Mouse (Mus musculus) MEL (cell line): ENCODE results near the gene Rpp14.

Source experiments
- CTCF ChIP-seq, 3 experiments: IDR thresholded peaks in 2 of 3; conservative IDR thresholded peaks in 1 of 3; 2 replicates each; pipeline ENCODE4 v1.5.1; 2011 to 2012; ENCODE audit warnings: low read length in 3 of 3, low read depth in 2 of 3, mild to moderate bottlenecking in 2 of 3, improper control_type of control experiment in 1 of 3, inconsistent platforms in 1 of 3, mixed read lengths in 1 of 3, moderate library complexity in 1 of 3; ENCODE audit not compliant: control insufficient read depth in 1 of 3, insufficient read depth in 1 of 3, poor library complexity in 1 of 3, severe bottlenecking in 1 of 3
- EP300 ChIP-seq, 2 experiments: IDR thresholded peaks; 2 replicates each; pipeline ENCODE4 v1.6.1; 2011; ENCODE audit warnings: improper control_type of control experiment in 2 of 2, low read length in 2 of 2, low read depth in 1 of 2, mild to moderate bottlenecking in 1 of 2
- HCFC1 ChIP-seq: IDR thresholded peaks from 2 replicates; pipeline ENCODE4 v1.6.1; 2012; ENCODE audit warnings: low read depth, mild to moderate bottlenecking, inconsistent platforms, low read length, improper control_type of control experiment, moderate library complexity
- SMC3 ChIP-seq: IDR thresholded peaks from 2 replicates; pipeline ENCODE4 v1.6.1; 2011; ENCODE audit warnings: low read depth, low read length, improper control_type of control experiment
- ZC3H11A ChIP-seq: IDR thresholded peaks from 2 replicates; pipeline ENCODE4 v1.6.1; 2012; ENCODE audit warnings: low read depth, mild to moderate bottlenecking, inconsistent platforms, low read length, improper control_type of control experiment

DNA sequence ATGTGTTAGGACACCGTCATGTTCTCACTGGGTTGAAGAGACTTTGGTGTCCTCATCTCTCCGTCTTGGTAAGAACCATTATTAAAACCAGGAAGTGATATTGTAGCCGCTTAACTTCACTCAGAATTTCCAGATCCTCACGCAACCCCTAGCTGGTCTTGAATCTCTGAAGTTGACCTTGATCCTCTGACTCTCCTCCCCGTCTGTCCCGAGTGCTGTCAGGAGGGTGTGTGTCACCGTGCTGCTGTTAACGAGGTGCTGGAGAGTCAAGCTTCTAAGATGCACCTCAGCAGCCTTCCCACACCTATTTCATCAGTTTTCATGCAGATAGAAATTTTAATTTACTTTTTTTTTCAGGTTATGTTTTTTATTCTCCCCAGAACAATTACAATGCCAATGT lies 31.9 kb downstream of the Rpp14 start:
- TF ChIP-seq ZC3H11A: no peak
- no peak for TF ChIP-seq SMC3
- no peak for TF ChIP-seq CTCF (IDR thresholded peaks at IDR 0.05 in 2 of 3, conservative IDR thresholded peaks at IDR 0.05 in 1 of 3; ENCODE audit: control insufficient read depth in 1 of 3, insufficient read depth in 1 of 3, low read depth in 2 of 3, low read length in 3 of 3, poor library complexity in 1 of 3, severe bottlenecking in 1 of 3)
- no peak for TF ChIP-seq HCFC1
- TF ChIP-seq EP300 (IDR thresholded peaks at IDR 0.05; ENCODE audit: low read depth in 1 of 2, low read length in 2 of 2): no peak
